Mouse (Mus musculus): ENCODE results near the gene Zbtb8a.

DNA sequence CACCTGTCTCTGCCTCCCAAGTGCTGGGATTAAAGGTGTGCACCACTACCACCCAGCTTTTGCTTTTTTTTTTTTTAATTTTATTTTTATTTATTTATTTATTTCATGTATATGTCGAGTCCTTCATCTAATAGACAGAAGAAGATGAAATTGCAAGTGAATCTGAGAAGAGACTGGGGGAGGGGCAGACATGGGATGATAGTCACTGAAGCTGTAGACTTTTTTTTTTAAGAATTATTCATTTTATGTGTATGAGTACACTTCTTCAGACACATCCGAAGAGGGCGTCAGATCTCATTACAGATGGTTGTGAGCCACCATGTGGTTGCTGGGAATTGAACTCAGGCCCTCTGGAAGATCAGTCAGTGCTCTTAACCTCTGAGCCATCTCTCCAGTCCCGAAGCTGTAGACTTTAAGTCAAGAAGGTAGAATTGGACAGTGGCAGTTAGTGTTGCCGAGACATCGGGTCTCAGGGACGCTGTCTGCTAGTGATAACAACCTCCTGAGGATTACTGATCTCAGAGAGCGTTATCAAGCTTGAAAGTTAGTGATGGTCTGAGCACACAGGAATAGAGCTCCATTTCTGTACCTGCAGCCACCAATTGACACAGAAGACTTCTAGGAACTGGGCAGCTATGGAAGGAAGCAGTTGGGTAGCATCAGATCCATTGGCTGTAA is 8.5 kb upstream of the Zbtb8a start:
- TF ChIP-seq CTCF (IDR thresholded peaks at IDR 0.05; ENCODE audit: extremely low read depth, insufficient read depth, low read length) = no peak
- no peak for TF ChIP-seq POLR2A (IDR thresholded peaks at IDR 0.05; ENCODE audit: extremely low read depth, insufficient read depth, low read length)
